Mouse (Mus musculus) ES-E14 (cell line): ENCODE data around the gene Fam187b.

ENCODE experiments used
- HCFC1 ChIP-seq: IDR thresholded peaks from 2 replicates; pipeline ENCODE4 v1.6.1; 2012; ENCODE audit warnings: low read length, inconsistent platforms, borderline replicate concordance; ENCODE audit not compliant: insufficient read depth
- MAFK ChIP-seq: IDR thresholded peaks from 2 replicates; pipeline ENCODE4 v1.6.1; 2014; ENCODE audit warnings: mild to moderate bottlenecking, low read depth, low read length, inconsistent platforms; ENCODE audit not compliant: insufficient read depth

- TF ChIP-seq HCFC1 (no peak), MAFK (no peak)
These were observed 4.4 kb upstream of the Fam187b start for GRCm38 (mm10) chr7:30969174-30969573.
